Mouse (Mus musculus) regulatory T cell (primary cell): Measurements from ENCODE around the gene Pard6b.

Experiments used
- in situ Hi-C: fragments of 300-600 bp; cut with MboI, MseI; formaldehyde crosslinking; loops from one replicate; pipeline ENCODE4 v1.15.1; 2025; ENCODE audit warnings: high pct_unique_total_duplicates

Gene Pard6b

DNA sequence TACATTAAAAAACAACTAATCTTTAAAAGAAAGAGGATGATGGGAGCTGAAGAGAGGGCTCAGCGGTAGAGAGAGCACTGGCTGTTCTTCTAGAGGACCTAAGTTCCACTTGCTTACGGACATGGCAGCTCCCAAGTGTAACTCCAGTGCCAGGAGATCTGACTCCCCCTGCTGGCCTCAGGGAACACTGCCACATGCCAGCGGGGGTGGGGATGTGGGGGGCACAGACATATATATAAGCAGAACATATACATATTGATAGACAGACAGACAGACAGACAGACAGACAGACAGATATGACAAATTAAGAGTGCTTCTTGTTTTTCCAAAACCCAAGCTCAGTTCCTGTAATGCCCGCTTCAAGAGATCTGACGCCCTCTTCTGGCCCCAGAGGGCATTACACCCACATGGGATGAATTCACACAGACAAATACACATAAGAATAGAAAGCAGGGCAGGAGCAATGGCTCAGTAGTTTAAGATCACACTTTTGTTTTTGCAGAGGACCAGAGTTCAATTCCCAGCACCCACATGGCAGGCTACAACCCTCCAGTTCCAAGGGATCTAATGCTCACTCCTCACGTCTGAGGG is 21.5 kb upstream of the Pard6b start:
- in situ Hi-C loops, result no loop called here

- in situ Hi-C loops, result no loop called here
These were observed 17.1 kb upstream of the Pard6b start for GRCm38 (mm10) chr2:168063712-168064111.

GRCm38 (mm10) chr2:168065511-168065910 is 15.3 kb upstream of the Pard6b start:
- in situ Hi-C loops, result no loop called here

- in situ Hi-C loops, result no loop called here
These were observed 14.0 kb upstream of the Pard6b start for GRCm38 (mm10) chr2:168066783-168067182.

DNA sequence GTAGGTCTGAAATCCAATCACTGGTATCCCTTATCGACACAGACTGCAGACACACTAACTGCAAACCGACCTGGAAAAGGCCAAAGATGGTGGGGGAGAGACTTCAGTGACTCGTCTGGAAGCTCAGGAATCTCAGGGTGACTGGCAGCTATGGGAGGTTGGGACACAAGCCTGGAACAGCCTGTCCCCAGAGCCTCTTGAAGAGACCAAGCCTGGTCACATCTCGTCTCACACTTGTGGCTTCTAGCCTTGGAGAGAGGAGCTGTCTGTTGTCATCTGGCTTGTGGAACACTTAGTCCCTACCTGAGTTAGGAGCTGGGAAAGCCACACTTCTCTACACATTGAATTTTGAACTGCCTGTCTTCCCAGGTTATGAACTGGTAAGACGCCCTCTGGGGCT is 10.4 kb upstream of the Pard6b start:
- in situ Hi-C loops, result no loop called here

GRCm38 (mm10) chr2:168072436-168073131 is 8.2 kb upstream of the Pard6b start:
- in situ Hi-C loops, result no loop called here

GRCm38 (mm10) chr2:168073722-168074121 is 7.1 kb upstream of the Pard6b start:
- in situ Hi-C loops, result no loop called here

DNA sequence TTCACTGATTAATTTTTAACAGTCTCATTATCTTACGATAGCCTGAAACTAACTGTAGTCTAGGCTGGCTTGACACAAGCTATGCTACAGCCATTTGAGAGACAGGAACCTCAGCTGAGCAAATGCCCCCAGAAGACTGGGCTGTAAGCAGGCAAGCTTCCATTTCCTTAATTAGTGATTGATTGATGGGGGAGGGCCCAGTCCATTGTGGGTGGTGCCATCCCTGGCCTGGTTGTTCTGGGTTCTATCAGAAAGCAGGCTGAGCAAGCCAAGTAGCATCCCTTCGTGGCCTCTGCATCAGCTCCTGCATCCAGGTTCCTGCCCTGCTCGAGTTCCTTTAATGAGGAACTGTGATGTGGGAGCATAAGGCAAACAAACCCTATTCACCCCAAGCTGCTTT is 6.3 kb upstream of the Pard6b start:
- in situ Hi-C loops, result no loop called here

GRCm38 (mm10) chr2:168076840-168077576 is 3.8 kb upstream of the Pard6b start:
- in situ Hi-C loops, result no loop called here

GRCm38 (mm10) chr2:168078107-168078830 is 2.5 kb upstream of the Pard6b start:
- in situ Hi-C loops, result no loop called here

DNA sequence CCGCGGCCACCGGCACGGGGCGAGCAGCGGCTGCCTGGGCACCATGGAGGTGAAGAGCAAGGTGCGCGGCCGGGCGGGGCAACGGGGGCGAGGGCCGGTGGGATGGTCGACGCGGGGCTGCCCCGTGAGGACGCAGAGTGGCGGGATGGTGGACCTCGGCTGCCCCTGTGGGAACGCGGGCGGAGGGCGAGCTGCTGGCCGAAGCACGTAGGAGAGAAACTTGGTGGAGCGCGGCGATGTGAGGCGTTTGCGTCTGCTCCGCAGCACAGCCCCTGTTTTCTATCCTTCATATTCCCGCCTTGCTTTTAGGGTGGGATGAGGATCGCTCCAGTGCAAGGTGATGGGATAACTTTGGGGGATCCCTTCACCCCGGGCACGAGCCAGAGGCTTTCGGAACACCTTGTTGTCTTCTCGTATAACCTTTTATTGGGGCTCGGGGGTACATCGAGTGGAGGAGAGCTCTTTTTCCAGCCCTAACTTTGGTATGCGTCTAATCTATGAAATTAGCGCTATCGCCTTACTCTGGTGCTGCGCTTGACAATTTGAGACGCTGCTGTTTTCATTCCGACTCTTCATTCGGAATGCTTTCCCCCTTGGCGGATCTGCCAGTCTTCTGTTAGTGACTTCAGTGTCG is 612 bp downstream of the Pard6b start:
- in situ Hi-C loops, result no loop called here

DNA sequence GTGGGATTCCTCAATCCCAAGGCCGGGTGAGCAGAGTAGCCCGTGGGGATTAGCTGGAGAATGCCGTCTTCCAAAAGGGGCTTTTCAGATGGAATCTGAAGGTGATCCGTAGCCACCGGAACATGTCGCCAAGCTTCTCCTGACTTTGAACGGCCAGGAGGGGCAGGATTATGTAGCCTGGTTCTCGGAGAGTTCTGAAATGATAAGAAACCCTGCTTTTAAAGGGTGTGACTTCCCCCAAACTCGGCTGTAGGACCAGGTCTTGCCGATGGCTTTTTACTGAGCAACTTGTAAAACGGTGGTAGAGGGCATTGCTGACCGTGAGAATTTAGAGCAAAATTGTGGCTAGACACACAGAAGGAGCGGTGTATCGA is 1.1 kb downstream of the Pard6b start:
- in situ Hi-C loops, result no loop called here

- in situ Hi-C loops, result no loop called here
These were observed 2.8 kb downstream of the Pard6b start for GRCm38 (mm10) chr2:168083593-168083992.

DNA sequence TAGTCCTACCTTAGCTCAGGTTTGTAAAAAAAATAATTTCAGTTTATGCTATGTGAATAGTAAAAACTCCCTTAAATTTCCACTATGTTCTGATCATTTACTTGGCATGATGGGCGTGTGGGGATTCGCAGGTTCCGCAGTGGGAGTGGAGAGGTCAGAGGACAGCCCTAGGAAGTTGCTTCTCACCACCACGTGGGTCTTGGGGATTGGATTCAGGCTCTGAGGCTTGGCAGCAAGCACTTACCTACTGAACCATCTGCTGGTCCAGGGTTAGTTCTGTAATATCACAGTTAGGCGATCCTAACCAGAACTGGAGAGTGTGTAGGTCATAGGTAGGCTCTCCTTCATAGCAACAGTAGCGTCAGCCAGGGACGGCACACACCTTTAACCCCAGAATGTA is 3.4 kb downstream of the Pard6b start:
- in situ Hi-C loops, result no loop called here

DNA sequence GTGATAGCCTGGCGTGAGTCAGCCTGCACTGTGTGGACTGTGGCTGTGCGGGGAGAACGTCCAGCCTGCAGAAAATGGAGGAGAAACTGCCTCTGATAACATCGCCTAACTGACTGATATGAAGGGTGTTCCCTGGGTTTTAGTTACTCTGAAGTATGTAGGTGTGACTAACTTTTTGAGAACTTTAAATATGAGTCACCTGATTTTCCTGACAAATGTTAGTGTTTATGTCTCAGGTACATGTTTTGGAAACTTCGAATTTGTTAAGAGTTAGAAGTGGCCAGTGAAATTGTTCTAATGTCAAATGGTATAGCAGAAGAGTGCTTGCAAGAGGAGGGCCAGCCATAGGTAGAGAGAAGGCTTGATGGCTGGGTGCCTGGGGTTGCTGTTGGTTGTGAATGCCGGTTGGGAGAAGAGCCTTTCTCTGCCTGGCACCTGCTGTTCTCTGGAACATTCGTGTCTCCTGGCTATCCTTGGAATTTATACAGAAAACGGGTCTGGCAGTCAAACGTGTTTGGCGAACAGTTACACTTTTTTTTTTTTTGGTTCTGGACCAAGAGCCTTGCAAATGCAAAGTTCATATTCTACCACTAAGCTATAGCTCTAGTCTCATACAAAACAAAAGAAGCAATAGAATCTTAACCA is 4.9 kb downstream of the Pard6b start:
- in situ Hi-C loops, result no loop called here

- in situ Hi-C loops, result no loop called here
These were observed 5.5 kb downstream of the Pard6b start for GRCm38 (mm10) chr2:168086318-168086717.

DNA sequence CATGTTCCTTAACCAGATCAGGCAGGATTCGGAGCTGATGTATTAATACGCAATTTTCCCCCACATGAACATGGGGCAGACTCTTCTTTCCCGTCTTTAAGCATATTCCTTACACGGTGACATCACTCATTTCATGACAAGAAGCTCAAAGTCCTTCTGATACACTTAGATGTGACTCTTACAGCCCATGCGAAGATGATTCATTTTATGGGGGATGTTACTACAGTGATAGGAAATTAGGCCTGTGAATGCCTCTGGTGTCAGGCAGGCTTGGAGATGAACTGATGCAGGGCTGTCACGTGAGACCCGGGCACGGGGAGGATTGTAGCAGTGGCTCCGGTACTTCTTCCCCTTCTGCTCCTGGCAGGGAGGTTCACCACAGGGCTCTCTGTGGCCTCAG is 6.0 kb downstream of the Pard6b start:
- in situ Hi-C loops, result no loop called here

GRCm38 (mm10) chr2:168091560-168091959 is 10.8 kb downstream of the Pard6b start:
- in situ Hi-C loops, result no loop called here

DNA sequence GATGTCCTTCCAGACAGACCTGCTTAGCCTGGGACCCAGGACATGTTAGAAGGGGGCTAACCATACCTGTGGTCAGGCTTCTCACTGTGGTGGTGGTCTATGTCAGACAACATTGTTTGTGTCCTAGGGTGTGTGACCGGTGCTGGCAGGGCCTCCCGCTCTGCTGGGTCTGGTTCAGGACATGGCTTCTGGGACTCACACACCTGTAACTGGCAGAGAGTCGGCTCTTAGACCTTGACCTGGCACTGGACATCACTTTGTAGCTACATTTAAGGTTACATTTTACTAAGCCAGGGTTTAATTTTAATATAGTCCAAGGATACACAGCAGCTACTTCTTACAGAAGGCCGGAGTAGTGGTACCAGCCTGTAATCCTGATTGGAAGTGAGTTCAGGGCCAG is 12.3 kb downstream of the Pard6b start:
- in situ Hi-C loops, result no loop called here

DNA sequence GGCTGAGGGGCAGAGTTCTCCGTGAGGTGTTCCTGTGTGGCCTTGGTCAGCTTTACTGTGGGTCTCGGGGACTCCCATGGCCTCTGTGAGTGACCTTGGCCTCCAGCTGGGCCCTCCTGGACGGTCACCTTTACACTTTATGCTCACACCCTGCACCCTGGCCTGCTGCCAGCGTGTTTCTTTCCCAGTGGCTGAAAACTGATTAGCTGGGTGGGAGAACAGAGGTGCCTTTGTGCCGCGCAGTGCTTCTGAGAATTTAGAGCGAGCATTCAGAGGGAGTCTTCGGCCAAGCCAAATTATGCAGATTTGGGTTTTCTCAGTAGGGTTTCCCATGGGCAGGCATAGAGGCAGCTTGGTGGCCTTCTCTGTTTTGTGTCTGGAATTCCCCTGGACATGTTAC is 14.3 kb downstream of the Pard6b start:
- in situ Hi-C loops, result no loop called here

DNA sequence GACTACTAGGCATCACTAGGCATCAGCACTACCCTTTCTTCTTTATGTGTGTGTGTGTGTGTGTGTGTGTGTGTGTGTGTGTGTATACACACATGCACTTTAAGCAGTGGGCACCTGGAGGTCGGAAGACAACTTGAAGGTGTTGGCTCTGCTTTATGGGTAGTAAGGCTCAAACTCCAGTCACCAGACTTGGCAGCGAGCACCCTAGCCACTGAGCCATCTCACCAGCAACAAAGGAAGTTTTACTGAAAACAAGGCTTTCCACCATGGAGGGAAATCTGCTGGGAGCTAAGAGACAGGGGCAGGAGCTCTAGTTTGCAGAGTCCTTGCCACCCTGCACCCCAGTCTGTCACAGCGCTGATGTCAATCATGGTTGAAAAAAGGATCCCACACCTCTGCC is 15.7 kb downstream of the Pard6b start:
- in situ Hi-C loops, result no loop called here
